In genomic region chr16:43814644-43815043, GRCm38 (mm10) we compare ENCODE assay signal across 25 mouse cellular contexts.
DNase-seq lines count a peak whose midpoint lies in the region; ATAC-seq and TF ChIP-seq lines count a peak whose summit lies in the region.
"Had no signal": no experiment of that assay in that cellular context is flagged by ENCODE, and none has a peak within 500 bp of the region (broad histone marks: within the 10 kb centered on the region; RNA-seq: fewer than 3 reads in every experiment).

No protein-coding gene starts in this region.

- H3K36me3 ChIP-seq in kidney, embryonic 14.5 days (ENCODE audit: control insufficient read depth, insufficient read depth, low read length), result no peaks in the 10 kb centered on the region
- H3K36me3 ChIP-seq: forebrain, embryonic 12.5 days; limb, embryonic 13.5 days; lung, embryonic 15.5 days; midbrain, embryonic 12.5 days; neural tube, embryonic 13.5 days had no signal

- ATAC-seq in kidney, embryonic 14.5 days (ENCODE audit: low FRiP score, low TSS enrichment), result 0 out of 2 replicates have a peak, but pooled peaks have one; percentile 32
- peak; percentile 57 for ATAC-seq in cerebellum, adult (ENCODE audit: insufficient number of reproducible peaks, low FRiP score, low TSS enrichment)
- ATAC-seq: hindbrain, embryonic 16.5 days had no signal

- no peak for DNase-seq in kidney, postnatal 25 days
- peak; percentile 21 for DNase-seq in cerebellum, adult 9-10 months
- DNase-seq in layer of hippocampus, adult 2 months (ENCODE audit: low spot score in 2 of 2), result peak; percentile 41 to 47
- DNase-seq in B cell, adult 2 months, result no peak
- no peak for DNase-seq in heart, adult 11 months
- no peak for DNase-seq in kidney, adult 8-10 months
- DNase-seq: adrenal gland, postnatal 25 days; gastrocnemius, postnatal 14 days; heart, adult 2 months; heart, postnatal 36 days; kidney, adult 11 months; kidney, postnatal 4 days; lung, postnatal 4 days; spleen, adult 18-20 months; thymus, adult 2 months had no signal

- no peak for TF ChIP-seq CTCF in layer of hippocampus, adult 2 months (conservative IDR thresholded peaks at IDR 0.05)

- no peaks in the 10 kb centered on the region for H3K9me3 ChIP-seq in kidney, embryonic 14.5 days (ENCODE audit: control insufficient read depth, low read length)
- H3K9me3 ChIP-seq: forebrain, embryonic 12.5 days; limb, embryonic 13.5 days; lung, embryonic 15.5 days; midbrain, embryonic 12.5 days; neural tube, embryonic 13.5 days had no signal

- H3K27me3 ChIP-seq in kidney, embryonic 14.5 days (ENCODE audit: control insufficient read depth, insufficient read depth, low read length), result no peaks in the 10 kb centered on the region
- H3K27me3 ChIP-seq: CH12.LX; forebrain, embryonic 12.5 days; limb, embryonic 13.5 days; lung, embryonic 15.5 days; midbrain, embryonic 12.5 days; neural tube, embryonic 13.5 days had no signal

- no peaks in the 10 kb centered on the region for H3K4me1 ChIP-seq in kidney, embryonic 14.5 days (ENCODE audit: control insufficient read depth, insufficient read depth, low read length)
- H3K4me1 ChIP-seq: forebrain, embryonic 12.5 days; limb, embryonic 13.5 days; lung, embryonic 15.5 days; midbrain, embryonic 12.5 days; neural tube, embryonic 13.5 days had no signal

- WGBS in kidney, embryonic 14.5 days, result 61% methylated on average over 4 of the region's 4 CpGs

- H3K4me3 ChIP-seq in kidney, embryonic 14.5 days (ENCODE audit: low read length), result no peak overlapping the region
- H3K4me3 ChIP-seq in layer of hippocampus, adult 2 months, result no peak overlapping the region
- H3K4me3 ChIP-seq: forebrain, embryonic 12.5 days; heart, adult 2 months; limb, embryonic 13.5 days; lung, embryonic 15.5 days; midbrain, embryonic 12.5 days; neural tube, embryonic 13.5 days had no signal

- no peak overlapping the region for H3K27ac ChIP-seq in kidney, embryonic 14.5 days (ENCODE audit: low read depth, low read length)
- H3K27ac ChIP-seq in layer of hippocampus, adult 2 months, result peak overlapping the region; percentile 46; the same call in 1 of the 2 replicates
- H3K27ac ChIP-seq: forebrain, embryonic 12.5 days; heart, adult 2 months; limb, embryonic 13.5 days; liver, embryonic 14.5 days; lung, embryonic 15.5 days; midbrain, embryonic 12.5 days; neural tube, embryonic 13.5 days had no signal

- no peak overlapping the region for H3K4me2 ChIP-seq in kidney, embryonic 14.5 days (replicated peaks; ENCODE audit: low read depth, low read length)
- H3K4me2 ChIP-seq: forebrain, embryonic 12.5 days; limb, embryonic 13.5 days; lung, embryonic 15.5 days; midbrain, embryonic 12.5 days; neural tube, embryonic 13.5 days had no signal

- H3K9ac ChIP-seq in kidney, embryonic 14.5 days (ENCODE audit: low read depth, low read length), result no peak overlapping the region
- H3K9ac ChIP-seq: forebrain, embryonic 12.5 days; limb, embryonic 13.5 days; liver, embryonic 14.5 days; lung, embryonic 15.5 days; midbrain, embryonic 12.5 days; neural tube, embryonic 13.5 days had no signal

Comparison
In these comparisons a context has a peak if more than half of its experiments do, and no peak if none do; other contexts are left out.
1. DNase-seq: peak in cerebellum, adult 9-10 months (single experiment) and layer of hippocampus, adult 2 months (2 of 2); none in kidney, postnatal 25 days (0 of 2), B cell, adult 2 months (0 of 2), heart, adult 11 months (single experiment) and kidney, adult 8-10 months (0 of 2).